Mouse (Mus musculus) retina, postnatal 1 day (tissue): ENCODE results near the gene Smco3.

ENCODE experiments used
- DNase-seq: peaks from one replicate; pipeline ENCODE4 v3.0.0-alpha.2; 2012

The Smco3 gene

DNA sequence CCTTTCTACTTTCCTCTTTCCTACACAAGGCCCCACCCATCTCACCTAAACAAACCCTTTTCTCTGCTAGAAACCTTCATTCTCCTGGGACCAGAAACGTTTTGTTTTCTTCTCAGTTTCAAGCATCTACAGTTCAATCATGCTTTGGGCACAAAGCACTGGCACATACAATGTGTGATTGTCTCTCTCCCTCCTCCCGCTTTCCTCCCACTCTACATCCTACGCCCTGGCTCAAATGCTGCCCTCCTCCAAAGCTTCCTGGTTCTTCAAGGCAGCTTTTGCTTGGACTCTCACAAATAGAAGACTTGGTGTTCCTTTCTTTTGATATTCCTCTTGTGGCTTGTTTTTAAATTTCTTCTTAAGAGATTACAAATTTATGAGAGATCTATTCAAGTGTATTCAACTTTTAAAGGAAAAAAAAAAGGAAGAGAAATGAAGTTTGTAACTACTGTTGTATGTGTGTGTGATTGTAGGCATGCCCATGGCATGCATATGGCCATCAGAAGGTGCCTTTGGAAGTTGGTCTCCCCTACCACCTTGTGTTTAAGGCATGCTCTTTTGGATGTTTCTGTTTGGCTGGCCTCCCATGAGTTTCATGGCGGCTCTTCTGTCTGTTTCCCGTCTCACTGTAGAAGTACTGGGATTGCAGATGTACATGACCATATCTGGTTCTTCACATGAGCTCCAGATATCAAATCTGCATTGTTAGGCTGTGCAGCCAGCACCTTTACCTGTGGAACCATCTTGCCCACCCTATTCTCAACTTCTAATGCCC, 10.6 kb upstream of the Smco3 start:
- DNase-seq: no peak

DNA sequence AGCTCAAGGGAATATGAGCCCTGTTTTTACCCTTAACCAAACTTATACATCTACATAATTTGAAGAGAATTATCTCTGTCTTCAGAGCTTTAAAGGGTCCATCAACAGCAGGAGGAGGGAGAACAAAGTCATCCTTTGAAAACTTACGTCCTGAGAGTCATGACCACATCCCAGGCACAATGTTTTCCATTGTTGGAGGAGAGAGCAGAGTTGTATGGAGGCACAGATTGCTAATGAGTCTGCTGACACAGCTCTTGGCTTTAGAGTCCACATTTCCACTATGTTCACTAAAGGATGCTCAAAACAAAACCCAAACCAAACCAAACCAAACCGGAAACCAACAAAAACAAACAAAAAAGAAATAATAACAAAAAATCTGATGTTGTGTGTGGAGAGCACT, 9.7 kb upstream of the Smco3 start:
- DNase-seq: no peak

DNA sequence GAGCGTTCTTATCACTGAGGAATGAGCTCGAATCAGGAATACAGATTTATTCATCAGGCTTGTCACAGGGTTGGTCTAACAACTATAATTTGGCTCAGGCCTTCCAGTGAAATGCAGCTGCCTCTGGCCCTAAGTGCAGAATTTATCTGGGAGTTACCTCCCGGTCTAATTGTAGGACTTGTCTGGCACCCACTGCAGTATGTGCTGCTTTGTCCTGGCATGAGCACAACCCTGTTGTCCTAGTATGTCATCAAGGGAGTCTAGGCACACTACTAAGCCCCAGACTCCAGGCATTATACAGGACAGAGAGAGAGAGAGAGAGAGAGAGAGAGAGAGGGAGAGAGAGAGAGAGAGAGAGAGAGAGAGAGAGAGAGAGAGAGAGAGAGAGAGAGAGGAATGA, 2.1 kb upstream of the Smco3 start:
- DNase-seq: no peak

DNA sequence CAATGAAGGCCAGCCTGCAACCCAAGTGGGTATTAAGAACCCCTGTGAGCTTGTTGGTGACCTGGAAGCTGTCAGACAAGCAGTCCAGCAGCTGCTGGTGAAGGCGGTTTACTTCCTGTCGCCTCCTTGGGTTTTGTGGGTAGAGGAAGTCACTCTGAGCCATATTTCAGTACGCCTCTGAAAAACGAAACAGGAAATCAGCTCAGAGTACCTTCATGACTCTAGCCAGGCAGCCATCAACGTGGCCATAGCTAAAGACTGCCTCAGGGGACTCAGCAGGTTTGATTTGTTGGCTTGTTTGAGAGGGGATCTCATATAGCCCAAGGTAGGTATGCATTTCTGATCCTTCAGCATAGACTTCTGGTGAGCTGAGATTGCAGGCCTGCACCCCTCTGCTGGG, 3.5 kb downstream of the Smco3 start:
- DNase-seq: no peak

DNA sequence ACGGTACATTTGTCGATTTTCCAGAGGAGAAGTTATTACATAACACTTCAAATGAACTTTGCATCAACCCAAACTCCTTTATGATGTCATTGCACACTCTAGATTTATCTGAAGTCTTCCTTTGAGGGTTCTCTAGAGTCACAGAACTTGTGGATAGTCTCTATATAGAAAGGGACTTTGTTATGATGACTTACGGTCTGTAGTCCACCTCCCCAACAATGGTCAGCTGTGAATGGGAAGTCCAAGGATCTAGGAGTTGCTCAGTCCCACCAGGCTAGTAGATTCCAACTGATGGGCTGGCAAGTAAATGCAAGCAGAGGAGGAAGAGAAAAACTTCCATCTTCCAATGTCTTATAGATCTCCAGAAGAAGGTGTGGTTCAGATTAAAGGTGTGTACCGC, 6.6 kb downstream of the Smco3 start:
- DNase-seq: no peak

DNA sequence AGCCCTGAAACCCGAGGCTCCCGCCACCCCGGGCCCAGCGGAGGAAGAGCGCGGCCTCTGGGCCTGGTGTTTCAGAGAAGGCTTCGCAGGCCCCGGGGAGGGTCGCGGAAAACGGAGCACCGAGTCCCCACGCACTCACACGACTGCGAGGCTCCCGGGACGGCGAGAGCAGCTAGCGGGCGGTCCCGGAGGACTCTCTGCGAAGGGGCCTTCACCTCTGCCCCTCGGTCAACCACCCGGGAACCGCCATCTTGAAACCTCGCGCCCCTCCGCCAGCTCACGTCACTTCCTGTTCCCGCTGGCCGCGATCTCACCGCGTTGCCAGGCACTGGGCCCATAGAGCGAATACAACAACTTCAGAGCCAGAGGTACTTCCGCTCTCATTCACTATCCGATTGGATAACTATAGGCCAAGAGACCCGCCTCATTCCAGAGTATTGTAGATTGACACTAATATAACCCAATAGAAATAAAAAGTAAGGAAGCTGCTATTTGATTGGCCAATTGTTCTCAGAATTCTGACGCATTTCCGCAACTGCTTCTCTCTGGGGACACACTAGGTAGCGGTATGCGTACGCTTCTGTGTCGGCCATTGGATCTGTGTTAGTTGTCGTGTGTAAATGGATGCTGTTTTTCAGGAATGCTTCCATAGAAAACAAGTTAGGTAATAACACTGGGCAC, 7.2 kb downstream of the Smco3 start, which contains the start of gene Wbp11:
Wbp11 (minus strand) TSS at position 353 of the 681 bp plus-strand sequence.
- peak; percentile 99 for DNase-seq

DNA sequence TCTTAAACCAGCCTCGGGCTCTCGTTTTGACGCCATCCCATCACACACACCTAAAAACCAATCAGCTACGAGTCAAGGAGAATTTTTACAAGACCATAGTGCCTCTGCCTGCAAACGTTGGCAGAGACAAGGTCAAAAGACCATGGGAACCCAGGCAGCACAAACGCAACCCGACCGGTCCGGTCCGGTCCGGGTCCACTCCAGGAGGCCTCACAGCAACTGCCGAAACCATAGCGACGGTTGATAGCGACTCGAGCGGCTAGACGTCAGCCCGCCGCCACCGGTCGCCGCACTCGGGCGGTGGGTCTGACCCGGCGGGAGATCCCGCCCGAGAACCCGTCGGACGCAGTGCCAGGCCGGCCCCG, 7.8 kb downstream of the Smco3 start, which contains the start of gene BC049715:
BC049715 (plus strand) TSS at position 111 of the 365 bp plus-strand sequence.
- no peak for DNase-seq

DNA sequence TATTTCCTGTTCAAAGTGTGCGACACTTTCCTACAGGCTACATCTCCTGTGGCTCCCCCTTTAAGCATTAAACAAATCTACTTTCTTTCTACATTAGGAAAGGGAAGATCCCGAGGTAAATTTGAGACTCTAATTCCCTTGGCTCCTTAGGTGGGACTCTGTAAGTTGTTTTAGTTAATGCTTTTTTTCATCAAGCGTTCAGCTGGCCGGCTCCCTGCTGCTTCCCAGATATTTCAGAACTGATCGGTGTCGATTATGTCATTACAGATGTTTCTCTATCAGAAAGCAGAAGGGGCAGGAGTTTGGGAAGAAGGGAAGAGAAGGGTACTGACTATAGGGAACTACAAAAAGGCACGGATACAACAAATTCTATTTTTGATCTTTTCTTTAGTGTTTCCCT, 8.1 kb downstream of the Smco3 start:
- no peak for DNase-seq

DNA sequence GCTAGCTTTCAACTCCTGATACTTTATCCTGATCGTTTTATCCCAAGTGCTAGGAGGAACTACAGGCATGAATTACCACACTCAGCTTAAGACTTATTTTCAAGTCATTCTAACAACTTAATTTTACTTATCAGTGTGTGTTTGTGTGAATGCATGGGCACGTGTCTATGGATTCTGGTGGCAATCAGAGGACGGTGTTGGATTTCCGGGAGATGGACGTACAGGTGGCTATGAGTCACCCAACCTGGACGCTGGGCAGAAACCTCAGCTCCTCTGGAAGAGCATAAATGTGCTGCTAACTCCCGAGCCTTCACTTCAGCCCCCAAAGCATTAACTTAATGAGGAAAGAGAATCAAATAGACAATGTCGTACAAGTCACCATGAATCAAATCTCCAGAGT, 10.3 kb downstream of the Smco3 start:
- DNase-seq: no peak

DNA sequence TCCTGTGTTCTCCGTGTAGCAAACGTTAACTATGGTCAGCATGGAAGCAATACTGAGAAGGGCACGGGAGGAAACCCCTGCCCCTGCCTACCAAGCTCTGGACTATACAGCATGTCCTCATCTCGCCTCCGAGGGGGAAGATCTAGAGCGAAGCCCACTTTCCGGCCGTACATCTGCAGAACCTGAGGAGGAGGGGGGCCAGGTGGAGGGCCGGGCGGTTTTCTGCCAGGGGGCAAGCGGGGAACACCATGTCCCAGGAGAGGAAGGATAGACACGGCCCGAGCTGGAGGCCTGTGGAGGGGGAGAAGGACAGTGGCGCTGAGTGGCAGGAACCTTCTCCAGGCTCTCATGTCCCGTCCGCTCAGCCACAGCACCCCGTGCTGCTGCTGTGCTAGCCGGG, 14.2 kb downstream of the Smco3 start:
- no peak for DNase-seq

DNA sequence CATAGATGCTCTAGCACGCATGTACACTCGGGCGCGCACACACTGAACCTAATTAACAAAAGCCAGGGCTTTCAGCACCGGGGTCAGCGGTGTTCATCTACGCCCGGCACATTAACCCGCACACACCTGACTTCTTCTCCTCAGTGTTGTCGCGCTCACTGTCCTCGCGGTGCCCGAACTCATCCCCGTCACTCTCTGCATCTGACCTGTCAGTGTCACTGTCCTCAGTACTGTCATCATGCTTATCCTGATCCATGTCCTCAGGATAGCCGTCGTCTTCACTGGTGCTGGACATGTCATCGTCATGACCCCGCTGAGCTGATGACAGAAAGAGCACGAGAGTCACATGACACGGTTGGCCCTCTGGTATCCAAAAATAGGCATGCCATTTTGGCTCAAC, 14.9 kb downstream of the Smco3 start:
- no peak for DNase-seq

DNA sequence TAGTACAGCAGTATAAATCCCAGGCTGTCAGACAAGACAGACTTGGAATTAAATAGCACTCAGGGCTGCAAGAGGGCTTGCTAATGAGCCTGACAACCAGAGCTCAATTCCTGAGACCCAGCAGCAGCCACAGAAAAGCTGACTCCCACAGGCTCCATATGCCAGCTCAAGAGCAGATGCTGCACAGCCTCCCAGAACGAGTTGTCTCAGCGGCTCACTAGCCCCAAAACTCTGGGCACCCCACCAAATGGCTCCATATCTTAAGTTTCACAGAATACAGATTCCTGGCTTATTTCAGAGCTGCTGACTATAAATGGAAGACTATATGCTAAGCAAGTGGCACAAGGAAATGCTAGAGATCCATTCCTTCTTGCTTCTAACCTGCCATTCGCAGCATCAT, 17.7 kb downstream of the Smco3 start:
- DNase-seq: no peak

DNA sequence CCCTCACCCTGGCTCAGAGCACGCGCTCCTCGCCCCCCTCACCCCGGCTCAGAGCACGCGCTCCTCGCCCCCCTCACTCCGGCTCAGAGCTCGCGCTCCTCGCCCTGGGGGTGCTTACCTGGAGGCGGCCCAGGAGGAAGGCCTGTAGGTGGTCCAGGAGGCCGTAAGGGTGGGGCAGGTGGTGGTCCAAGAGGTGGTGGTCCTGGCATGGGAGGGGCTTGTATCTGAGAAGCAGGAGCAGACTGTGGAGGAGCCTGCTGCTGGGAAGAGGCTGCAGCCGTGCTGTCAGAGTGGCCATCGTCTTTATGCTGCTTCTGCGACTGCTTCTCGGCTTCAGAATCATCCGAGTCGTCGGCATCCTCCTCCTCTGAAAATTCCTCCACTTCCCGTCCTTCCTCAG, 18.4 kb downstream of the Smco3 start:
- no peak for DNase-seq

DNA sequence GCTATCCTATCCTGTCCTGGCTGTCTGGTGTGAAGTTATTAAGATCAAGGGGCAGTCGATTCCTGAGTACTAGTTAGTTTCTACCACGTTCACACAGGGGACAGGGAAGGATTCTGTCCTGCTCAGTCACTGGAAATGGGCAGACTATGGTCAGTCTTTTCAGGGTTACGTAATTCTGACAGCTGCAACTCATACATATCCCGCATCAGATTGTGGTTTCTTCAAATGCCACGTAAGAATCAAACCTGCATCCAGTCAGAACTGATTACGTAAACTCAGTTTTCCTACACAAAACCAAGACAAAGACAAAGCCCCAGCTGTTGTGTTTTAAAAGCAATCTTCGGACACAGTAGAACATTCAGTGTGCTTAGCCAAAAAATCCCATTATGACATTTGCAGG, 19.9 kb downstream of the Smco3 start:
- no peak for DNase-seq

DNA sequence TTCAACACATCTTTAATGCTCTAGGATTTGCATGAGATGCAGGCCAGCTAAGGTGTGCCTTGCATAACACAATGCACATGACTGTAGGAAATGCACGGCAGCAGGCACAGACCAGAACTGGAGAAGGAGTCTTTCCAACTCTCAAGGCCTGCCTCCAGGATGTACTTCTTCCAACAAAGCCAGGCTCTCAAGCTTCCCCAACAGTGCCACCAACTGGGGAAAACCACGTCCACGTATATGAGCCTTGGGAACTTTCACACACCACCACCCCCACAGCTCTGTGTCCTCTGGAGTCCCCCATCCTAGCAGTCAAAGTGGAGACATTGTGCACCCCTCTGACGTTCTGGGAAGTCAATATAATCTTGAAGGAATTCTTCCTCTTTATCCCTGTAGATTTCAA, 22.1 kb downstream of the Smco3 start:
- no peak for DNase-seq

DNA sequence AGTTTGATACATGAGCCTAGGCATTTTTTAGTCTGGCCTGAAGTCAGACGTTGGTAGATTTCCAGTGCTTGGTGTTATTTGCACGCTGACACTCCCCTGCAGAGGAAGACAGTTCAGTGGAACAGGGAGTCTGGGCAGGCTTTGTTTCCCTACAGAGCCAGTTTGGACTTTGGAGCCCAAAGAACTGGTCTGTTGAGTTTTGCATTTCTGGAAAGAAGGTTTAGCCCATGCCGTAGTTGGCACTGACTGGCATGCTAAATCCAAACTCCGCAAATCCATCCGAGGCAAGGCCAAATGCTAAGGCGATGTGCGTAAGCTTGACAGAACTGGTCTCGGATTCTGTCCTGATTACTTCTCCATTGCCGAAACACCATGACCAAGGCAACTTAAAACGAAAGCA, 24.1 kb downstream of the Smco3 start:
- no peak for DNase-seq

DNA sequence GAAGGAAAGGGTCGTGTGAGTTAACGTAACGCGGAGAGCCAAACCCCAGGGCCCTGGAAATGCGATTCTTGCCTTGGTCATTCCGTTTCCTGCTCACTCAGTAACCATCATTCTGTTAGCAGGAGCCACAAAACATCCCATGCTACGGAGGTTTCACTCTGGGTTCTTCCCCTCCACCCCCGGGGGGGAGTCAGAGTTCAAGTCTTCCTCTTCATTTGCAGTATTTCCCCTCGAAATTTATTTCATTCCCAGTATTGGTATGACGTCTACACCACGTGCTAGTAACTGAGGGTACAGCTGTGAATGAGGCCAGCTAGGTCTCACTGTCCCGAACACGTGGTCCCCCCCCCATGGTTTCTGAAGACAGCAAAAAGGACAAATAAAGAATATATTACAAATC, 25.6 kb downstream of the Smco3 start:
- no peak for DNase-seq

DNA sequence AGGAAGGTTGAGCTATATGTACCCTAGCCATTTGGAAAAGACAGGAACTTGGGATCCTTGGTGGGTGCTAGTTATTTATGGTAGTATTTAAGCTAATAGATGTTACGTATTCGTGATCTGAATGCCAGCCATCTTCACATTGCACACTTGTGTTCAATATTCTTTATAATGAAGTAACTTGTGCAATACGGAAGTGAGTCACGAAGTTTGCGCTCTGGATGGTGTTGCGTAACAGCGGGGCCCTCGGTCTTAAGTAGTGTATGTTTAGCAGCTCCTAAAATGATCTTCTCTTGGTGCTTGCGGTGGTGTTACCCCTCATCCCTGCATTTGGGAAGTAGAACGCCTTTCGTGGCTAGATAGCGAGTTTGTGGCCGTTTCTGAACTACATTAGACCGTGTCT, 26.2 kb downstream of the Smco3 start:
- DNase-seq: no peak

DNA sequence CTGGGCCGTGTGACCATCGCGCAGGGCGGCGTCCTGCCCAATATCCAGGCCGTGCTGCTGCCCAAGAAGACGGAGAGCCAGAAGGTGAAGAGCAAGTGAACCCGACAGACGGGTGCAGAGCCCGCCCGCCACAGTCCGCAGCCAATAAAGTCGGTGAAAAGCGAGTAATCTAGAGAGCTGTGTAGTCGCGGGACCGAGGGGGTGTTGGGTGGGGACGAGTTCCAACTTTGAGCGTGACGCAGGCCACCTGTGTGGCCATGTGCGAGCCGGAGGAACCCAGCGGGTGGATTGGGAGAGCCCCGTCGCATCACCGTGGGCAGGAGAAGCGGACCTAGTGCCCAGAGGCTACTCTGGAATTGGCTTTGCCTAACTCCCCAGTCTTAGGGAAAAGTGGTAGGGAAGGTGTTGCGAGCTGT, 26.6 kb downstream of the Smco3 start:
- no peak for DNase-seq

DNA sequence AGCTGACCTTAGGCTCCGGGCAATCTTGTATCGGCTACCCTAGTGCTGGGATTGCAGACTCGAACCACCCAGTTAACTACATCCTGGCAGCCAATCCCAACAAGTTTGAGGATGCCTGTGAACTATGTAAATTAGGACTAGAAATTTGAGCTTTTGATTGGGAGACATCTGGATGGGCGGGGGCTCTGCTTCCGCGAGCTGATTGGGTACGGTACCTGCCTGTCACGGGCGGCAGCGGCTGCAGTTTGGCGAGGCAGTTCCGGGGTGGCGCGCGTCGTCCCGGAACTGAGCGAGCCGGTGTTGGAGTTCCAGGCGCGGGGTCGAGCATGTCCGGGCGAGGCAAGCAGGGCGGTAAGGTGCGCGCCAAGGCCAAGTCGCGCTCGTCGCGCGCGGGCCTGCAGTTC, 27.2 kb downstream of the Smco3 start, which contains the start of gene H2afj:
H2afj (plus strand) TSS at position 231 of the 404 bp plus-strand sequence.
- DNase-seq: peak; percentile 97

DNA sequence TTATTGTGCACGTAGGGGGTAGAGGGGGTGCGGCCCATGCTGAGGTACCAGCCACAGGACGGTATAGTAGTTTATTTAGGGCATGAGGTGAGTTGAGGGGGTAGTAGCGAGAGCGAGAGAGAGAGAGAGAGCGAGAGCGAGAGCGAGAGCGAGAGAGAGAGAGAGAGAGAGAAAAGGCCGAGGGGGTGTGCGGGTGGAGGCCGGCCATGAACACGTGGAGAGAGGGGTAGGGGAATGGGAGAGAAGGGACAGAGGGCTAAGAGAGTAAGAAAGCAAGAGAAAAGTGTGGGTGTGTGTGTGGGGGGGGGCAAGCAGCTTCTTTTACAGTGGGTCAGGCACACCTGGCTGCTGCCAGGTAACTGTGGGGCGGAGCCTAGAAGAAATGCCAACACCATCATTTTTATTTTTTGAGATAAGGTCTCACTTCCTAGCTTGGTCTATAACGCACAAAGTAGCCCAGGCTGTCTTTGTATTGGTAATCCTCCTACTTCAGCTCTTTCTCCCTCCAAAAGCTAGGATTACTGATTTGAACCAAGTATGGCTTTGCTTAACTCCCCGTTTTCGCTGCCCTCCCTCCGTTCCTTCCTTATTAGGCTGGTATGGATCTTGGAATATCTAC, 27.7 kb downstream of the Smco3 start:
- DNase-seq: no peak

DNA sequence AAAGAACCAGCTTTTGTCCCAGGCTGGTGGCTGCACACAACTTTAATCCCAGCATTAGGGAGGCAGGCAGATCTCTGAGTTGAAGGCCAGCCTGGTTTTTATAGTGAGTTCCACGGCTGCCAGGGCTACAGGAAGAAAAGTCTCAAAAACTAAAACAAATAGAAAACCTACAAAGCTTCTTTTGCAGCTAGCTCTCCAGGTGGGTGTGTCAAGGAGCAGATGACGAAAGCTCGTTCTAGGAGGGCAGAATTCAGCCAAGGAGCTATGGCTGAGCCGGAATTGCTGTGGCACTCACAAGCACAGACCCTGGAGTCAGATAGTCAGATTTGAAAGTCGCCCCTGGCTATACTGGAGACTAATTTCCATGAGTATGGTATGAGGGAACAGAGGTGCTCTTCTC, 28.4 kb downstream of the Smco3 start:
- DNase-seq: no peak

DNA sequence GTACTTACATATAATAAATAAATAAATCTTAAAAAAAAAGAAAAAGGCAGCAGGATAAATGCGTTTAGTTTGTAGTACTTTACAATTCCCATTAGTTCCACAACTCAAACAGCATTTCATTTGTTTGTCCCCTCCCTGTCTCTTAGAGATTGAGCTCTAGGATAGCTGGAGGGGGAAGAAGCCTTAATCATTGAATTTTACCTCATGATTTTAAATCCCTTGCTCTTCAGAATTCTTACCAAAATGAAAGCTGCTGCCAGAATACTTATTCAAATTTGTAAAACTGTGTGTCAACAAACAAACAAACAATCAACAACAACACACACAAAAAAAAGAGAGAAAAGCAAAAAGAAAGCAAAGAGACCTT, 29.9 kb downstream of the Smco3 start:
- DNase-seq: no peak

DNA sequence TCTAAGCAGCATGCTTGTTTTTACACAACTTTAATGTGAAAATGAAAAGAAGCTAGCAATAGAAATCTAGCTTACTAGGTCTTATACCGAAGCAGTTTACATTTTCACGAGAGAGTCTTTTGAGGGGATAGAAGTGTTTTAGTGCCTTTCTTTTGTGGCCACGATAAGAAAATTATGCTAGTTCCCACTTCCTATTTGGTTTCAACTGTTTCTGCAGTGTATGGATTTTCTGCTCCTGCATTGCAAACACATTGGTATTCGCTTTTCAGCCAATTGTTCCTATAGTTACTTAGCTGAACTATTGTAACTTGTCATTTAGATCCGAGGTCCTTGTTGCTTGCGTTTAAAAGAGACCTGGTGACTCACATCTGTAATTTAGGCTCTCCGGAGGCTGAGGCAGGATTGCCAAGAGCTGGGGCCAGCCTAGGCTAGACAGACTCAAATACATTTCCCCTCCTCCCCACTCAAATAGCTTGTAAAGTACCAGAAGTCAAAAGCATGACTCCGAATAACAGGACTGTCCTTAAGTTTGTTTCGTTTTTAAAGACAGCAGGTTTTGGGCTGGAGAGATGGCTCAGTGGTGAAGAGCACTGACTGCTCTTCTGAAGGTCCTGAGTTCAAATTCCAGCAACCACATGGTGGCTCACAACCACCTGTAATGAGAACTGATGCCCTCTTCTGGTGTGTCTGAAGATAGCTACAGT, 30.4 kb downstream of the Smco3 start:
- no peak for DNase-seq
